Mouse (Mus musculus) midbrain, embryonic 12.5 days (tissue): ENCODE measurements around the gene Cabp4. TPM values are rescaled to one million over a fixed set of nuclear protein-coding genes. Genes with fewer than 3 reads are reported as not detected.
"Not testable (repeated sequence)": the region's sequence is repeated elsewhere in the genome, so short reads cannot be mapped to it uniquely, and the experiment has no call there.

Experiments
- ATAC-seq: fragments of 200-750 bp; cut with Nextera tagmentation; 2 replicates; pipeline ENCODE4 v1.8.0; 2017; ENCODE audit warnings: low read depth, moderate TSS enrichment, moderate library complexity; ENCODE audit not compliant: low FRiP score
- H3K27ac ChIP-seq: fragments of 300-500 bp; sonication (generic); replicated peaks from 2 replicates; pipeline ENCODE4 v1.5.1; 2016; ENCODE audit warnings: mild to moderate bottlenecking
- H3K27me3 ChIP-seq: fragments of 300-500 bp; sonication (generic); 2 replicates; pipeline ENCODE4 v1.6.1; 2016; ENCODE audit warnings: mild to moderate bottlenecking
- H3K36me3 ChIP-seq: fragments of 300-500 bp; sonication (generic); 2 replicates; pipeline ENCODE4 v1.6.1; 2016
- H3K4me1 ChIP-seq: fragments of 300-500 bp; sonication (generic); 2 replicates; pipeline ENCODE4 v1.6.1; 2016
- H3K4me2 ChIP-seq: fragments of 300-500 bp; sonication (generic); replicated peaks from 2 replicates; pipeline ENCODE4 v1.6.1; 2016; ENCODE audit warnings: mild to moderate bottlenecking, moderate library complexity
- H3K4me3 ChIP-seq: fragments of 300-500 bp; sonication (generic); 2 replicates; pipeline ENCODE4 v1.5.1; 2016; ENCODE audit warnings: mild to moderate bottlenecking
- H3K9ac ChIP-seq: fragments of 300-500 bp; sonication (generic); replicated peaks from 2 replicates; pipeline ENCODE4 v1.6.1; 2016; ENCODE audit warnings: mild to moderate bottlenecking, moderate library complexity
- H3K9me3 ChIP-seq: fragments of 300-500 bp; sonication (generic); 2 replicates; pipeline ENCODE4 v1.6.1; 2016; ENCODE audit warnings: mild to moderate bottlenecking
- WGBS: fragments of 180-500 bp; shearing (Covaris S2); methylation state at CpG from one replicate; pipeline ENCODE4 v1.1.7; 2016; 5-methylcytosine and 5-hydroxymethylcytosine counted together
- polyA plus RNA-seq: library from polyadenylated mRNA; unstranded; fragments of >200 nt; fragmentation: Nextera tagmentation; extraction: Ambion mirVana; gene quantifications from 2 replicates; pipeline ENCODE4 v1.2.1, GENCODE M21; 2016

The Cabp4 gene
- polyA plus RNA-seq, 1 experiment from 2014 or later = 0.14 TPM

GRCm38 (mm10) chr19:4142416-4143173, 1.2 kb downstream of the Cabp4 start:
- H3K4me2 ChIP-seq = no peak overlapping the region
- ATAC-seq = no peak
- H3K9ac ChIP-seq = no peak overlapping the region
- no peak overlapping the region for H3K27ac ChIP-seq
- no peak overlapping the region for H3K4me3 ChIP-seq
- H3K27me3 ChIP-seq = no peaks in the 10 kb centered on the region; the same call in 1 of the 2 replicates
- H3K9me3 ChIP-seq = no peaks in the 10 kb centered on the region
- H3K4me1 ChIP-seq = peaks cover 6% of the 10 kb centered on the region
- 92% methylated on average over 18 of the region's 18 CpGs for whole genome bisulfite sequencing
- no peaks in the 10 kb centered on the region for H3K36me3 ChIP-seq

GRCm38 (mm10) chr19:4140147-4140546, 3.7 kb downstream of the Cabp4 start:
- no peaks in the 10 kb centered on the region for H3K36me3 ChIP-seq
- H3K9ac ChIP-seq = no peak overlapping the region
- peaks cover 5% of the 10 kb centered on the region; the same call in 1 of the 2 replicates for H3K4me1 ChIP-seq
- no peaks in the 10 kb centered on the region for H3K9me3 ChIP-seq
- no peak overlapping the region for H3K4me3 ChIP-seq
- no peak for ATAC-seq
- H3K27ac ChIP-seq = no peak overlapping the region
- no peaks in the 10 kb centered on the region; the same call in 1 of the 2 replicates for H3K27me3 ChIP-seq
- no peak overlapping the region for H3K4me2 ChIP-seq
- 83% methylated on average over 6 of the region's 6 CpGs for WGBS

DNA sequence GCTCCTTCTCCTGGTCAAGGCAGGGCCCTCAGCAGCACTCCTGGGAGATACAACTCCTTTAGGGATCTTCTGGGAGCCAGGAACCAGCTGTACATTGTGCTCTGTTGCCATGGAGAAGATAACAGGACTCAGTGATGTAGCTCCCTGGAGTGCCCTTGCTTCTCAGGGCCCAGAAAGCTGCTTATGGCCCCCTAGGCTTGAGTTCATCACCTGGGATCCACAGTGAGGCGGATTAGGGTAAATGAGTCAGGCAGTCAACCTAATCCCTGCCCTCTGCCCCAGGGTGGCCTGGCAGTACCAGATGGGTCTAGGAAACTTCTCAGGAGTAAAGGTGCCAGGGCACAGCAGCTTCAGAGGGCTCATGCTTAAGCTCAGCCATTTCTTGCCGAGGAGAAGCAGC, 4.4 kb downstream of the Cabp4 start, which contains the start of gene Gpr152:
TSS of gene Gpr152 (plus strand) at position 342 of the 400 bp plus-strand sequence.
- H3K27me3 ChIP-seq = no peaks in the 10 kb centered on the region; the same call in 1 of the 2 replicates
- H3K4me3 ChIP-seq = no peak within 1 kb of the TSS
- 55% methylated on average over 2 of the region's 2 CpGs for whole genome bisulfite sequencing
- H3K27ac ChIP-seq = no peak within 1 kb of the TSS
- peaks cover 5% of the 10 kb centered on the region; the same call in 1 of the 2 replicates for H3K4me1 ChIP-seq
- no peak for ATAC-seq
- H3K9ac ChIP-seq = 0 out of 2 replicates have a peak within 1 kb of the TSS, but pooled peaks have one; percentile 11
- no peak within 1 kb of the TSS for H3K4me2 ChIP-seq
- H3K36me3 ChIP-seq = no peaks in the 10 kb centered on the region
- H3K9me3 ChIP-seq = no peaks in the 10 kb centered on the region

DNA sequence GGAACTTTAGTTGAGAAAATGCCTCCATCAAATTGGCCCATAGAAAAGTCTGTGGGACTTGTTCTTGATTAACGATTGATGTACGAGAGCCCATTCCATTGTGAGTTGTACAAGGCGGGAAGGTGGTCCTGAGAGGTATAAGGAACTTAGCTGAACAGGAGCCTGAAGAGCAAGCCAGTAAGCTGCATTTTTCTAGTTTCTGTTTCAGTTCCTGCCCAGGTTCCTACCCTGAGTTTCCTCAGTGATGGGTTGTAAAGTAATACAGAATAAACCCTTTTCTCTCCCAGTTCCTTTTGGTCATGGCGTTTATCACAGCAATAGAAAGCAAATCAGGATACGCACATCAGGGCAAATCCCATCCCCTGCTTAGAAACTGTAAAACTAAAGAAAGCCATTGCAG, 5.9 kb downstream of the Cabp4 start:
- 85% methylated on average over 5 of the region's 5 CpGs for WGBS
- H3K36me3 ChIP-seq = peaks cover 6% of the 10 kb centered on the region
- H3K27ac ChIP-seq = no peak overlapping the region
- ATAC-seq = no peak
- H3K4me1 ChIP-seq = peaks cover 5% of the 10 kb centered on the region; the same call in 1 of the 2 replicates
- H3K4me3 ChIP-seq = no peak overlapping the region
- no peak overlapping the region for H3K4me2 ChIP-seq
- H3K27me3 ChIP-seq = no peaks in the 10 kb centered on the region; the same call in 1 of the 2 replicates
- H3K9ac ChIP-seq = no peak overlapping the region
- no peaks in the 10 kb centered on the region for H3K9me3 ChIP-seq

GRCm38 (mm10) chr19:4136463-4136862, 7.4 kb downstream of the Cabp4 start:
- WGBS = 81% methylated on average over 5 of the region's 5 CpGs
- no peak for ATAC-seq
- Histone ChIP-seq H3K36me3 (peaks cover 21% of the 10 kb centered on the region), H3K9me3 (no peaks in the 10 kb centered on the region), H3K4me3 (no peak overlapping the region), H3K27me3 (no peaks in the 10 kb centered on the region), H3K4me1 (peaks cover 5% of the 10 kb centered on the region; the same call in 1 of the 2 replicates), H3K9ac (no peak overlapping the region), H3K27ac (no peak overlapping the region), H3K4me2 (no peak overlapping the region)

- ATAC-seq, H3K9ac ChIP-seq, H3K27me3 ChIP-seq, H3K4me3 ChIP-seq, H3K27ac ChIP-seq, H3K4me2 ChIP-seq, H3K9me3 ChIP-seq, H3K4me1 ChIP-seq: not testable (repeated sequence)
- 21% methylated on average over 8 of the region's 8 CpGs for WGBS
- H3K36me3 ChIP-seq = peaks cover 26% of the 10 kb centered on the region
Observed at GRCm38 (mm10) chr19:4135963-4136345, 7.9 kb downstream of the Cabp4 start.

DNA sequence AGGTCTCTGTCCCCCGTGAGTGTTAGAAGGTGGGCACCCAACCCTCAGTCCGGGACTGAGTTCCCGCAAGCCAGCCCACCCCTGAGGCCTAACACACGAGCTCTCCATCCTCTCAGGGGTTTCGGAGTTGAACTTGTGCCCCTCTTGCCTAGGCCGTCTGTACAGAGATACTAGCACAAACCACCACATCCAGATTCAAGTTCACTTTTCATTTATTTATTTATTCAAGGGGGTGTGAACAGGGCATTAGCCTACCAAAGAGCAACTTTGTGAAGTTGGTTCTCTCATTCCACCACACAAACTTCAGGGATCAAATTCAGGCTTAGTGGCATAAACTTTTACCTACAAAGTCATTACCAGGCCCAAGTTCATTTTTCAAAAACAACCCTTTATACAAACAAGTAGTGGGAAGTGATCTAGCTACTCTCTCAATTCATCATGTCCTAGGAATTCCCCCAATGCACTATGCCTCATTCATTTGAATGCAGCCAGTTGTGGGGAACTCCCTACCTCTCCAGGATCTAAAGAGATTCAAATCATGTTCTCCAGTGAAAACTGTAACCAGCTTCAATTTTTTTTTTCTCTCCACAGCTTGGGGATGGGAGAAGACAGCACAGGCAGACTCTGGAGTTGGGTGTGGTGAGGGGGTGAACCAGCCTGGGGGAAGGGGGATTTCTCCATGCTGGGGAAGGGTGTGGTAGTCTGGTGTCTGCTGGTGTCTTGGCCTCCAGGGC, 8.4 kb downstream of the Cabp4 start:
- not testable (repeated sequence) for H3K27ac ChIP-seq, H3K4me3 ChIP-seq, ATAC-seq, H3K27me3 ChIP-seq, H3K4me2 ChIP-seq, H3K4me1 ChIP-seq, H3K9me3 ChIP-seq, H3K9ac ChIP-seq
- peaks cover 27% of the 10 kb centered on the region for H3K36me3 ChIP-seq
- WGBS = 84% methylated on average over 6 of the region's 6 CpGs

DNA sequence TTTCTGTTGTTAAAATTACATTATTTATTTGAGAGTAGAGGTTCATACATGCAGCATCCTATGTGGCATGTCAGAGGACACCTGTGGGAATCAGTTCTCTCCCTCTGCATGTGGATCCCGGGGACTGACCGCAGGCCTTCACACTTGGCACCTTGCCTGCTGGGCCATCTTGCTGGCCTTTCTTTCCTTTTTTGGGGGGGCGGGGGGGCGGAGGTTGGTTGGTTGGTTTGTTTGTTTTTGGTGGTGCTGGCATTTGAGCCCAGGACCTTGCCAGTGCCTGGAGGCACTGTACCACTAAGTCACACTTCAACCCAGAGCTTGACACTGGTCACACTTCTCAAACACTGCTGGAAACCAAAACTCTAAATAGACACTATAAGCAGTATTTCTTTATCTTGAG, 9.5 kb downstream of the Cabp4 start:
- Histone ChIP-seq H3K4me1 (peaks cover 3% of the 10 kb centered on the region; the same call in 1 of the 2 replicates), H3K4me3 (no peak overlapping the region), H3K4me2 (no peak overlapping the region), H3K27ac (no peak overlapping the region), H3K9ac (no peak overlapping the region), H3K27me3 (no peaks in the 10 kb centered on the region), H3K9me3 (no peaks in the 10 kb centered on the region), H3K36me3 (peaks cover 36% of the 10 kb centered on the region)
- 90% methylated on average over 4 of the region's 4 CpGs for WGBS
- no peak for ATAC-seq

GRCm38 (mm10) chr19:4131768-4132167, 12.1 kb downstream of the Cabp4 start:
- Histone ChIP-seq H3K9me3 (no peaks in the 10 kb centered on the region), H3K9ac (no peak overlapping the region), H3K27me3 (no peaks in the 10 kb centered on the region), H3K4me3 (no peak overlapping the region), H3K4me1 (peaks cover 8% of the 10 kb centered on the region), H3K27ac (no peak overlapping the region), H3K36me3 (peaks cover 55% of the 10 kb centered on the region), H3K4me2 (no peak overlapping the region)
- WGBS = 85% methylated on average over 2 of the region's 2 CpGs
- ATAC-seq = no peak

DNA sequence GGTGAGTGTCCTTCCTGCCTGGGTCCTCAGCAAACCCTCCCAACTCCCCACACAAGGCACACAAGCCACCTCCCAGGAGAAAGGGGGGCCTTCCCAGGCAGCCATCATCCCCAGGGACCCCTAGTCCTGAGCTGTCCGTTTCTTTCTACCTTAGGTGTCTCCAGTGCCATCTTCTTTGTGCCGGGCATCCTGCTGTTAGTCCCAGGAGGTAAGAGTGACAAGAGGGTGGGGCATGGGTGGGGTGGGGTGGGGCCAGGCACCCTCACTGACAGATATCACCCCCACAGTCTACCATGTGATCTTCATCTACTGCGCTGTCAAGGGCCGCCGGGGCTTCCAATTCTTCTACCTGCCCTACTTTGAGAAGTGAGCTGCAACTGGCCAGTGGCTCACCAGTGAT, 12.8 kb downstream of the Cabp4 start:
- ATAC-seq = no peak
- no peak overlapping the region for H3K4me3 ChIP-seq
- no peak overlapping the region for H3K4me2 ChIP-seq
- H3K9ac ChIP-seq = no peak overlapping the region
- H3K9me3 ChIP-seq = no peaks in the 10 kb centered on the region
- WGBS = 94% methylated on average over 5 of the region's 5 CpGs
- H3K4me1 ChIP-seq = peaks cover 13% of the 10 kb centered on the region
- peaks cover 55% of the 10 kb centered on the region for H3K36me3 ChIP-seq
- H3K27ac ChIP-seq = no peak overlapping the region
- H3K27me3 ChIP-seq = no peaks in the 10 kb centered on the region

DNA sequence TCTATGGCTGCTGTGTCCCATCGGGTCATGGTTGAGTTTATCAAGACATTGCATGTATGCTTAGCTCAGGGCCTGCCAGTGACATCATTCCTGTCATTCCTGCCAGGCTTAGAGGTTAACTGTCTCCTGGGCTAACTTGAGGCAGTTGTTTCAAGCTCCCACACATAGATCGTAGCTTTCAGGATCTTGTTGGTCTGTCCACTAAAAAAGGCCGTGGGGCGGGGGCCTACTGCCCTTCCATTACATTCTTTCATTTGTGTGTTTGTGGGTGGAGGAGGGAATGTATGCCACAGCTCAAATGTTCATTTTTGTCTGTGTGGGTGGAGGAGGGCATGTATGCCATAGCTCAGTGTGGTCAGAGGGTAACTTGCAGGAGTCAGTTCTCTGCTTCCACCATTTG, 13.7 kb downstream of the Cabp4 start:
- H3K4me2 ChIP-seq = no peak overlapping the region
- H3K4me3 ChIP-seq = no peak overlapping the region
- no peak overlapping the region for H3K9ac ChIP-seq
- no peaks in the 10 kb centered on the region for H3K27me3 ChIP-seq
- H3K27ac ChIP-seq = no peak overlapping the region
- no peaks in the 10 kb centered on the region for H3K9me3 ChIP-seq
- 93% methylated on average over 4 of the region's 4 CpGs for WGBS
- no peak for ATAC-seq
- H3K4me1 ChIP-seq = peaks cover 15% of the 10 kb centered on the region
- H3K36me3 ChIP-seq = peaks cover 55% of the 10 kb centered on the region

- WGBS = 96% methylated on average over 7 of the region's 7 CpGs
- H3K36me3 ChIP-seq = peaks cover 55% of the 10 kb centered on the region
Observed at GRCm38 (mm10) chr19:4129462-4129861, 14.4 kb downstream of the Cabp4 start.

More at GRCm38 (mm10) chr19:4129462-4129861, 14.4 kb downstream of the Cabp4 start:
- ATAC-seq = no peak
- Histone ChIP-seq H3K9me3 (no peaks in the 10 kb centered on the region), H3K4me1 (peaks cover 15% of the 10 kb centered on the region), H3K4me3 (no peak overlapping the region), H3K27ac (no peak overlapping the region), H3K9ac (no peak overlapping the region), H3K27me3 (no peaks in the 10 kb centered on the region), H3K4me2 (no peak overlapping the region)
